ENCODE assay signal across 9 mouse cellular contexts in genomic region chr9:50852634-50853349, GRCm38 (mm10). TPM values are rescaled to one million over a fixed set of nuclear protein-coding genes. Genes with fewer than 3 reads are reported as not detected.
DNase-seq lines count a peak whose midpoint lies in the region; ATAC-seq and TF ChIP-seq lines count a peak whose summit lies in the region.
"Had no signal": no experiment of that assay in that cellular context is flagged by ENCODE, and none has a peak within 500 bp of the region (broad histone marks: within the 10 kb centered on the region; RNA-seq: fewer than 3 reads in every experiment).

No protein-coding gene starts in this region.

- no peak overlapping the region for H3K4me2 ChIP-seq in intestine, embryonic 16.5 days (ENCODE audit: low read depth, low read length)
- H3K4me2 ChIP-seq in intestine, embryonic 15.5 days (replicated peaks), result no peak overlapping the region
- 0 out of 2 replicates have a peak overlapping the region, but pooled peaks have one; percentile 5 for H3K4me2 ChIP-seq in midbrain, embryonic 16.5 days (ENCODE audit: low read length)
- H3K4me2 ChIP-seq: limb, embryonic 12.5 days had no signal

- 71% methylated on average over 17 of the region's 17 CpGs for WGBS in intestine, embryonic 16.5 days
- 68% methylated on average over 17 of the region's 17 CpGs for WGBS in intestine, embryonic 15.5 days
- 72% methylated on average over 17 of the region's 17 CpGs for WGBS in midbrain, embryonic 16.5 days
- WGBS in cerebellum, adult 2 months, result 32% methylated on average over 17 of the region's 17 CpGs

- DNase-seq in urinary bladder, adult 18-20 months (ENCODE audit: low spot score in 2 of 2), result peak; percentile 40 to 63
- no peak for DNase-seq in urinary bladder, postnatal 4 days (ENCODE audit: low spot score in 2 of 2)
- peak; percentile 67 for DNase-seq in gonadal fat pad, adult 2 months (ENCODE audit: low read depth)
- DNase-seq in layer of hippocampus, adult 9-11 months, result no peak
- DNase-seq in cerebellum, adult 2 months, result no peak

- no peaks in the 10 kb centered on the region for H3K9me3 ChIP-seq in intestine, embryonic 16.5 days (ENCODE audit: control insufficient read depth, low read length)
- no peaks in the 10 kb centered on the region for H3K9me3 ChIP-seq in intestine, embryonic 15.5 days
- no peaks in the 10 kb centered on the region for H3K9me3 ChIP-seq in midbrain, embryonic 16.5 days (replicated peaks; ENCODE audit: control insufficient read depth, low read length, poor library complexity, severe bottlenecking)
- H3K9me3 ChIP-seq: limb, embryonic 12.5 days had no signal

- H3K4me1 ChIP-seq in intestine, embryonic 16.5 days (ENCODE audit: control insufficient read depth, insufficient read depth, low read length), result peaks cover 23% of the 10 kb centered on the region
- peaks cover 31% of the 10 kb centered on the region for H3K4me1 ChIP-seq in intestine, embryonic 15.5 days (replicated peaks)
- H3K4me1 ChIP-seq in midbrain, embryonic 16.5 days (ENCODE audit: control insufficient read depth, insufficient read depth, low read length), result peaks cover 11% of the 10 kb centered on the region
- H3K4me1 ChIP-seq in cerebellum, adult 2 months (ENCODE audit: control insufficient read depth, insufficient read depth, low read length), result peaks cover 4% of the 10 kb centered on the region; the same call in 1 of the 2 replicates

- H3K27me3 ChIP-seq in intestine, embryonic 16.5 days (replicated peaks; ENCODE audit: control insufficient read depth, insufficient read depth, low read length), result no peaks in the 10 kb centered on the region
- H3K27me3 ChIP-seq in intestine, embryonic 15.5 days (replicated peaks), result no peaks in the 10 kb centered on the region
- H3K27me3 ChIP-seq in midbrain, embryonic 16.5 days (ENCODE audit: control insufficient read depth, insufficient read depth, low read depth, low read length), result no peaks in the 10 kb centered on the region
- H3K27me3 ChIP-seq in cerebellum, adult 2 months (ENCODE audit: control insufficient read depth, insufficient read depth, low read length), result no peaks in the 10 kb centered on the region
- H3K27me3 ChIP-seq: limb, embryonic 12.5 days had no signal

- no peak for ATAC-seq in intestine, embryonic 16.5 days
- ATAC-seq in intestine, embryonic 15.5 days, result no peak
- no peak for ATAC-seq in midbrain, embryonic 16.5 days

- H3K9ac ChIP-seq in intestine, embryonic 16.5 days (ENCODE audit: low read depth, low read length), result 0 out of 2 replicates have a peak overlapping the region, but pooled peaks have one; percentile 11
- H3K9ac ChIP-seq in intestine, embryonic 15.5 days, result no peak overlapping the region
- H3K9ac ChIP-seq in midbrain, embryonic 16.5 days (ENCODE audit: low read depth, low read length), result no peak overlapping the region
- H3K9ac ChIP-seq: limb, embryonic 12.5 days had no signal

- no peak for TF ChIP-seq CTCF in cerebellum, adult 2 months (IDR thresholded peaks at IDR 0.05; ENCODE audit: borderline replicate concordance, insufficient read depth, low read depth, low read length)

- no peak for TF ChIP-seq POLR2A in cerebellum, adult 2 months (IDR thresholded peaks at IDR 0.05; ENCODE audit: borderline replicate concordance, insufficient read depth, low read length)

- no peak overlapping the region for H3K27ac ChIP-seq in intestine, embryonic 16.5 days (ENCODE audit: low read length)
- no peak overlapping the region for H3K27ac ChIP-seq in intestine, embryonic 15.5 days
- no peak overlapping the region for H3K27ac ChIP-seq in midbrain, embryonic 16.5 days (ENCODE audit: low read length)
- H3K27ac ChIP-seq in cerebellum, adult 2 months (ENCODE audit: insufficient read depth, low read length), result no peak overlapping the region
- H3K27ac ChIP-seq: limb, embryonic 12.5 days had no signal

- H3K36me3 ChIP-seq in intestine, embryonic 16.5 days (ENCODE audit: control insufficient read depth, insufficient read depth, low read length), result no peaks in the 10 kb centered on the region
- H3K36me3 ChIP-seq in intestine, embryonic 15.5 days, result no peaks in the 10 kb centered on the region
- no peaks in the 10 kb centered on the region for H3K36me3 ChIP-seq in midbrain, embryonic 16.5 days (ENCODE audit: control insufficient read depth, insufficient read depth, low read length)
- H3K36me3 ChIP-seq: limb, embryonic 12.5 days had no signal

- H3K4me3 ChIP-seq in intestine, embryonic 16.5 days (ENCODE audit: low read length), result no peak overlapping the region
- H3K4me3 ChIP-seq in intestine, embryonic 15.5 days (replicated peaks), result no peak overlapping the region
- no peak overlapping the region for H3K4me3 ChIP-seq in midbrain, embryonic 16.5 days (ENCODE audit: low read depth, low read length)
- H3K4me3 ChIP-seq in cerebellum, adult 2 months (replicated peaks; ENCODE audit: insufficient read depth, low read depth, low read length), result no peak overlapping the region
- H3K4me3 ChIP-seq: limb, embryonic 12.5 days had no signal

RNA-seq across cellular contexts. Expression of gene Ppp2r1b, which starts 7.7 kb away (rescaled TPM):
- polyA plus RNA-seq in intestine, embryonic 16.5 days (2015; fragmentation: Nextera tagmentation; extraction: Ambion mirVana), result 58.5 and 63.9 TPM in 2 replicates
- 62.8 and 65.7 TPM in 2 replicates for polyA plus RNA-seq in intestine, embryonic 15.5 days (2015; fragmentation: Nextera tagmentation; extraction: Ambion mirVana)
- polyA plus RNA-seq in gonadal fat pad, adult 2 months (2012; rRNA removed), result 48.4 and 49.0 TPM in 2 replicates
- polyA plus RNA-seq in midbrain, embryonic 16.5 days (2015; fragmentation: Nextera tagmentation; extraction: Ambion mirVana), result 38.8 and 42.7 TPM in 2 replicates
- polyA plus RNA-seq in cerebellum, adult 2 months (2012; rRNA removed), result 30.2 and 34.7 TPM in 2 replicates

Comparison
In these comparisons a context has a peak if more than half of its experiments do, and no peak if none do; other contexts are left out.
1. DNase-seq: peak in urinary bladder, adult 18-20 months (2 of 2) and gonadal fat pad, adult 2 months (single experiment); none in urinary bladder, postnatal 4 days (0 of 2), layer of hippocampus, adult 9-11 months (single experiment) and cerebellum, adult 2 months (0 of 2).